Mouse (Mus musculus): Measurements from ENCODE around the gene Adamts2. TPM values are rescaled to one million over a fixed set of nuclear protein-coding genes. Genes with fewer than 3 reads are reported as not detected.

Adamts2 gene
- polyA plus RNA-seq, 1 experiment from 2014 or later, result 1.8 TPM

DNA sequence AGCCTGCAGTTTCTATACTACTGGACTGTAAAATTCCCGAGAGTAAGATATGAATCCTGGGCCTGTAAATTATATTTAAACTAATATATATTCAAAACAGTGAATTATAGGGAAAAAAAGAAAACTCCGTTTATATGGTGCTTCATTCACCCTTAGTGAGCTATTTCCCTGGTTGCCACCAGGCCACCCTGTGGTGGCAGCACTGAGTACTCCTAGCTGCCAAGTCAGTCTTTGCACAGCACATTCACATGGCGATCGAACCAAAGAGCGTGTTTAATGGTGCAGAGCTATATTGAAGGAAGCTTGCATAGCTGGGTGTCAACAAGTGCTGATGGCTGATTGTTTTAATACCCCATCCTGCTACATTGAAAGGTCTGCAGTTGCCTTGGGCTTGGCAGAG, 245.2 kb downstream of the Adamts2 start:
- ATAC-seq (ENCODE audit: low FRiP score) (no peak), DNase-seq (ENCODE audit: low spot score) (peak; percentile 23)
- Histone ChIP-seq H3K4me3 (ENCODE audit: low read depth, low read length) (no peak overlapping the region), H3K4me2 (replicated peaks; ENCODE audit: low read depth, low read length) (no peak overlapping the region), H3K9me3 (ENCODE audit: control insufficient read depth, low read length) (no peaks in the 10 kb centered on the region), H3K27ac (ENCODE audit: low read depth, low read length) (no peak overlapping the region), H3K9ac (ENCODE audit: low read depth, low read length) (no peak overlapping the region), H3K36me3 (ENCODE audit: control insufficient read depth, insufficient read depth, low read length) (no peaks in the 10 kb centered on the region), H3K4me1 (replicated peaks; ENCODE audit: control insufficient read depth, insufficient read depth, low read length) (peaks cover 5% of the 10 kb centered on the region; the same call in 1 of the 2 replicates), H3K27me3 (ENCODE audit: control insufficient read depth, insufficient read depth, low read length) (peaks cover 41% of the 10 kb centered on the region)
- 74% methylated on average over 5 of the region's 5 CpGs for WGBS

DNA sequence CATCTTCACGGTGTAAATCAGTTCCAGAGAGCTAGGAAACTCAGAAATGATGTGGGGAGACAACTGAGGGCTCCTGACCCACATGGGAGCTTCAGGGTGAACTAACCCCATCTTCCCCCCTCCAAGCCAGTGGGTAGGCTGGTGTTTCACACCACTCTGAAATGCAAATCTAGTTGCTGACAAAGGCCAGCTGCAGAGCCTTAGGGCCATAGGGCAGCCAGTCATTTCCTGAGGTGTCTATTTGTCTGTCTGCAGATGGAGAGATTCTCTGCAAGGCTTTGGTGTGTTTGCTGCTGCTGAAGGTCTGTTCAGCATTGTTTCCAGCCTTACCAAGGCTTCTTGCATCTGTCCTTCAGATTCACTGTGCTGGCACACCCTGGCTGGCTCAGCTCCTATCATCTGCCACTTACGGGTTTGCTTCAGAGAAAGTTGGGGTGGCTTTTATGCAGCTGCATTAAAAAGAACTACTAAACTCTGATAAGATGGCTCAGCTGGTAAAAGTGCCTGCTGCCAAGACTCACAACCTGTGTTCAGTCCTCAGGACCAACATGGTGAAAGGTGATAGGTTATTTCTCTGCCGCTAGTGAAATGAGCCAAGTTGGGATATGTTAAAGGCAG, 246.7 kb downstream of the Adamts2 start:
- ATAC-seq (ENCODE audit: low FRiP score) (no peak), DNase-seq (ENCODE audit: low spot score) (no peak)
- no peak overlapping the region for H3K4me2 ChIP-seq (replicated peaks; ENCODE audit: low read depth, low read length)
- H3K4me3 ChIP-seq (ENCODE audit: low read depth, low read length), result no peak overlapping the region
- H3K27me3 ChIP-seq (ENCODE audit: control insufficient read depth, insufficient read depth, low read length), result peaks cover 50% of the 10 kb centered on the region
- H3K9ac ChIP-seq (ENCODE audit: low read depth, low read length), result no peak overlapping the region
- 36% methylated on average over 3 of the region's 3 CpGs for WGBS
- no peak overlapping the region for H3K27ac ChIP-seq (ENCODE audit: low read depth, low read length)
- no peaks in the 10 kb centered on the region for H3K36me3 ChIP-seq (ENCODE audit: control insufficient read depth, insufficient read depth, low read length)
- peaks cover 5% of the 10 kb centered on the region; the same call in 1 of the 2 replicates for H3K4me1 ChIP-seq (replicated peaks; ENCODE audit: control insufficient read depth, insufficient read depth, low read length)
- H3K9me3 ChIP-seq (ENCODE audit: control insufficient read depth, low read length), result no peaks in the 10 kb centered on the region

DNA sequence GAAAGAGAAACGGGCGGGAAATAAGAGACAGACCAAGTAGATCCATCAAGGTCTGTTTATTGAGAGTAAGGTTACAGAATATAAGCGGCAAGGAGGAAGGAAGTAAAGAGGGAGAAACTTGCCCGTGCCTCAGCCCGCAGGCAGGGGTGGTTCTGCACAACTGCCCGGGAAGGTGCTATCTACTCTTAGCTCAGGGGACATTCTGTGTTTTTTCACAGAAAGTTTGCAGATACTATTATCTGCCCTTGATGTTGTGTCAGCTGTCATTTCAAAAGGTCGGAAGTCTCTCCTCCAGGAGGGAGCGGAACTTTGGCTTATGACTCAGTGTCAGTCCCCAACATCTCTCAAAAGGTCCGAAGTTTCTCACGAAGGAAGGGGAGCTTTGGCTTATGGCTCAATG, 247.4 kb downstream of the Adamts2 start:
- ATAC-seq (ENCODE audit: low FRiP score) (no peak), DNase-seq (ENCODE audit: low spot score) (no peak)
- WGBS, result 9% methylated on average over 10 of the region's 10 CpGs
- H3K4me3 ChIP-seq (ENCODE audit: low read depth, low read length), result no peak overlapping the region
- no peaks in the 10 kb centered on the region for H3K36me3 ChIP-seq (ENCODE audit: control insufficient read depth, insufficient read depth, low read length)
- H3K4me2 ChIP-seq (replicated peaks; ENCODE audit: low read depth, low read length), result no peak overlapping the region
- H3K4me1 ChIP-seq (replicated peaks; ENCODE audit: control insufficient read depth, insufficient read depth, low read length), result peaks cover 5% of the 10 kb centered on the region; the same call in 1 of the 2 replicates
- no peaks in the 10 kb centered on the region for H3K9me3 ChIP-seq (ENCODE audit: control insufficient read depth, low read length)
- no peak overlapping the region for H3K27ac ChIP-seq (ENCODE audit: low read depth, low read length)
- H3K27me3 ChIP-seq (ENCODE audit: control insufficient read depth, insufficient read depth, low read length), result peaks cover 50% of the 10 kb centered on the region
- H3K9ac ChIP-seq (ENCODE audit: low read depth, low read length), result no peak overlapping the region

DNA sequence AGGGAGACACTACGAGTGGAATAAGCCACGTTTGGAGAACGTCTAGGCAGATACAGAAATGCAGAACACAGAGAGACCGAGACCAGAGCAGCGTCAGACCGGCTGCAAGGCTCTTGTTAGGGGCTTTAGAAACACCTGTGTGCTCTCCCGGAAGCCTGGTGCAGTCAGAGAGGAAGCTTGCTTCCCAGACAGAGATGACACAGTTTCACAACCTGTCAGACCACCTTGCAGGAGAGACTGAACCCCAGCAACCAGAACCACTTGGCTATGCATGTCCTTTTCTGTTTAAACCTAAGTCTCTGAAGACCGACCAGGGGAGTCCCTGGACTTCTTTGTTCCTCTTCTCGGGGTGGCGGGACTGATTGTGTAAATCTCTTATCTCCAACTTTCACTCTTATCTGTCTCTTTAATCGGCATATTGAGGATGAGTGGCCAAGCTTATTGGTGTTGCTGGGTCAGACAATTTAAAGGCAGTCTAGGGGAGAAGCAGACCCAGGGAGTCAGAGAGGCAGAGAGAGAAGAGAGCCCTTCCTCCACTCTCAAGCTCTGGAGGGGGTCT, 248.4 kb downstream of the Adamts2 start, which contains the start of gene Grm6:
Gene Grm6, plus strand, starts transcription at position 509 of the 559 bp plus-strand sequence.
- H3K9ac ChIP-seq (ENCODE audit: low read depth, low read length), result peak within 1 kb of the TSS; percentile 31; the same call in 1 of the 2 replicates
- H3K27me3 ChIP-seq (ENCODE audit: control insufficient read depth, insufficient read depth, low read length), result peaks cover 50% of the 10 kb centered on the region
- no peak within 1 kb of the TSS for H3K27ac ChIP-seq (ENCODE audit: low read depth, low read length)
- H3K9me3 ChIP-seq (ENCODE audit: control insufficient read depth, low read length), result no peaks in the 10 kb centered on the region
- no peaks in the 10 kb centered on the region for H3K36me3 ChIP-seq (ENCODE audit: control insufficient read depth, insufficient read depth, low read length)
- DNase-seq (ENCODE audit: low spot score), result peak; percentile 32
- WGBS, result 2% methylated on average over 11 of the region's 11 CpGs
- H3K4me3 ChIP-seq (ENCODE audit: low read depth, low read length), result peak within 1 kb of the TSS; percentile 37
- H3K4me2 ChIP-seq (replicated peaks; ENCODE audit: low read depth, low read length), result peak within 1 kb of the TSS; percentile 84
- peaks cover 5% of the 10 kb centered on the region; the same call in 1 of the 2 replicates for H3K4me1 ChIP-seq (replicated peaks; ENCODE audit: control insufficient read depth, insufficient read depth, low read length)
- ATAC-seq (ENCODE audit: low FRiP score), result no peak

DNA sequence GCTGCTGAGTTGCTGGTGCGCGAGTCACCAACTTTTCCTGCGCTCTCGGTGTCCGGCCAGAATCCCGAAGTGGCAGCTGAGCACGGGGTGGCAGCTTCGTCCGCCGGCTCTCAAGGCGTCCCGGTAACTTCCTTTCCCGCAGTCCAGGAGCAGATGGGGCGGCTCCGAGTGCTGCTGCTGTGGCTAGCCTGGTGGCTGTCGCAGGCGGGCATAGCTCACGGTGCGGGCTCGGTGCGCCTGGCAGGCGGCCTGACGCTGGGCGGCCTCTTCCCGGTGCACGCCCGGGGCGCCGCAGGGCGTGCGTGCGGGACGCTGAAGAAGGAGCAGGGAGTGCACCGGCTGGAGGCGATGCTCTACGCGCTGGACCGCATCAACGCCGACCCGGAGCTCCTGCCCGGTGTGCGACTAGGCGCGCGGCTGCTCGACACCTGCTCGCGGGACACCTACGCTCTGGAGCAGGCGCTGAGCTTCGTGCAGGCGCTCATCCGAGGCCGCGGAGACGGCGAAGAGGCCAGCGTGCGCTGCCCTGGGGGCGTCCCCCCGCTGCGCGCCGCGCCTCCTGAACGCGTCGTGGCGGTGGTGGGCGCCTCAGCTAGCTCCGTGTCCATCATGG, 249.2 kb downstream of the Adamts2 start:
- under 1% methylated on average over 70 of the region's 72 CpGs for WGBS
- peak overlapping the region; percentile 37 for H3K4me3 ChIP-seq (ENCODE audit: low read depth, low read length)
- H3K27me3 ChIP-seq (ENCODE audit: control insufficient read depth, insufficient read depth, low read length), result peaks cover 50% of the 10 kb centered on the region
- peak overlapping the region; percentile 84 for H3K4me2 ChIP-seq (replicated peaks; ENCODE audit: low read depth, low read length)
- H3K27ac ChIP-seq (ENCODE audit: low read depth, low read length), result no peak overlapping the region
- H3K9me3 ChIP-seq (ENCODE audit: control insufficient read depth, low read length), result no peaks in the 10 kb centered on the region
- no peak for ATAC-seq (ENCODE audit: low FRiP score)
- H3K9ac ChIP-seq (ENCODE audit: low read depth, low read length), result peak overlapping the region; percentile 31; the same call in 1 of the 2 replicates
- DNase-seq (ENCODE audit: low spot score), result peak; percentile 57
- H3K4me1 ChIP-seq (replicated peaks; ENCODE audit: control insufficient read depth, insufficient read depth, low read length), result peaks cover 5% of the 10 kb centered on the region; the same call in 1 of the 2 replicates
- H3K36me3 ChIP-seq (ENCODE audit: control insufficient read depth, insufficient read depth, low read length), result no peaks in the 10 kb centered on the region

Other genes starting within 250 kb of the Adamts2 start
- gene Cby3, start 247.6 kb upstream of the Adamts2 start, polyA plus RNA-seq (2014; fragmentation: Nextera tagmentation; extraction: Ambion mirVana), result 0.22 and 0.51 TPM in 2 replicates
- gene Hnrnph1, start 225.1 kb upstream of the Adamts2 start, polyA plus RNA-seq (2014; fragmentation: Nextera tagmentation; extraction: Ambion mirVana), result 854 and 865 TPM in 2 replicates
- 25.9 and 29.9 TPM in 2 replicates for gene Rufy1, start 171.0 kb upstream of the Adamts2 start, polyA plus RNA-seq (2014; fragmentation: Nextera tagmentation; extraction: Ambion mirVana)
- 39.4 and 46.4 TPM in 2 replicates for gene Zfp354c, start 225.6 kb downstream of the Adamts2 start, polyA plus RNA-seq (2014; fragmentation: Nextera tagmentation; extraction: Ambion mirVana)
- gene Zfp879, start 239.5 kb downstream of the Adamts2 start, polyA plus RNA-seq (2014; fragmentation: Nextera tagmentation; extraction: Ambion mirVana), result 0.35 and 0.57 TPM in 2 replicates
- gene Grm6, start 248.6 kb downstream of the Adamts2 start, polyA plus RNA-seq (2014; fragmentation: Nextera tagmentation; extraction: Ambion mirVana), result not detected in 2 replicates

All from hindbrain, embryonic 11.5 days (tissue).